Mouse (Mus musculus) ES-Bruce4 (cell line): Measurements from ENCODE around the gene Rpa1. TPM values are rescaled to one million over a fixed set of nuclear protein-coding genes. Genes with fewer than 3 reads are reported as not detected.
"Not testable (repeated sequence)": the region's sequence is repeated elsewhere in the genome, so short reads cannot be mapped to it uniquely, and the experiment has no call there.

ENCODE experiments used
- H3K27ac ChIP-seq: 2 replicates; pipeline ENCODE4 v1.5.1; 2012; ENCODE audit warnings: low read length, inconsistent platforms; ENCODE audit not compliant: insufficient read depth
- H3K27me3 ChIP-seq: 2 replicates; pipeline ENCODE4 v1.6.1; 2012; ENCODE audit warnings: mild to moderate bottlenecking, low read length, inconsistent platforms; ENCODE audit not compliant: control insufficient read depth, poor library complexity, insufficient read depth, severe bottlenecking
- H3K36me3 ChIP-seq: 2 replicates; pipeline ENCODE4 v1.6.1; 2012; ENCODE audit warnings: inconsistent platforms, mild to moderate bottlenecking, low read length, moderate library complexity; ENCODE audit not compliant: control insufficient read depth, poor library complexity, insufficient read depth, severe bottlenecking
- H3K4me1 ChIP-seq: one replicate; pipeline ENCODE4 v1.8.1; 2011; ENCODE audit warnings: low read length; ENCODE audit not compliant: control insufficient read depth, insufficient read depth
- H3K4me3 ChIP-seq: 2 replicates; pipeline ENCODE4 v1.5.1; 2011; ENCODE audit warnings: low read depth, mild to moderate bottlenecking, low read length
- H3K9ac ChIP-seq: 2 replicates; pipeline ENCODE4 v1.6.1; 2012; ENCODE audit warnings: low read depth, mild to moderate bottlenecking, inconsistent platforms; ENCODE audit not compliant: poor library complexity, severe bottlenecking
- H3K9me3 ChIP-seq: replicated peaks from 2 replicates; pipeline ENCODE4 v1.6.1; 2012; ENCODE audit warnings: mild to moderate bottlenecking, low read length, inconsistent platforms; ENCODE audit not compliant: control insufficient read depth, poor library complexity, insufficient read depth, severe bottlenecking
- CTCF ChIP-seq: IDR thresholded peaks from one replicate; pipeline ENCODE4 v1.8.1; 2011; ENCODE audit warnings: low read depth, low read length
- EP300 ChIP-seq: IDR thresholded peaks from 2 replicates; pipeline ENCODE4 v1.6.1; 2011; ENCODE audit warnings: low read depth, low read length; ENCODE audit not compliant: insufficient read depth
- POLR2A ChIP-seq: IDR thresholded peaks from one replicate; pipeline ENCODE4 v1.8.1; 2011; ENCODE audit warnings: low read length; ENCODE audit not compliant: insufficient read depth
- polyA plus RNA-seq: library from polyadenylated mRNA; stranded (reverse); fragments of >200 nt; gene quantifications from 2 replicates; pipeline ENCODE4 v1.2.4, GENCODE M21; 2011; ENCODE audit warnings: low read depth; ENCODE audit not compliant: missing spikeins, insufficient read depth, insufficient read length

The Rpa1 gene
- polyA plus RNA-seq, 1 experiment = 127 TPM

- peaks cover 41% of the 10 kb centered on the region for H3K36me3 ChIP-seq
- TF ChIP-seq POLR2A (no peak), CTCF (no peak), EP300 (no peak)
- no peaks in the 10 kb centered on the region for H3K27me3 ChIP-seq
- no peak overlapping the region for H3K9ac ChIP-seq
- H3K4me1 ChIP-seq = no peaks in the 10 kb centered on the region
- H3K4me3 ChIP-seq = no peak overlapping the region
- H3K9me3 ChIP-seq = no peaks in the 10 kb centered on the region
- no peak overlapping the region for H3K27ac ChIP-seq
Measured at GRCm38 (mm10) chr11:75300954-75301353, 47.2 kb downstream of the Rpa1 start.

- Histone ChIP-seq H3K9me3 (no peaks in the 10 kb centered on the region), H3K27ac (no peak overlapping the region), H3K4me1 (no peaks in the 10 kb centered on the region), H3K9ac (no peak overlapping the region), H3K36me3 (peaks cover 34% of the 10 kb centered on the region), H3K4me3 (no peak overlapping the region), H3K27me3 (no peaks in the 10 kb centered on the region)
- TF ChIP-seq POLR2A (no peak), CTCF (no peak), EP300 (no peak)
Measured at GRCm38 (mm10) chr11:75299786-75300185, 48.3 kb downstream of the Rpa1 start.

- TF ChIP-seq CTCF = no peak
- no peak for TF ChIP-seq EP300
- no peak for TF ChIP-seq POLR2A
- Histone ChIP-seq H3K9me3 (no peaks in the 10 kb centered on the region), H3K4me3 (no peak overlapping the region), H3K27ac (no peak overlapping the region), H3K9ac (no peak overlapping the region), H3K36me3 (peaks cover 31% of the 10 kb centered on the region), H3K27me3 (no peaks in the 10 kb centered on the region), H3K4me1 (no peaks in the 10 kb centered on the region)
Measured at GRCm38 (mm10) chr11:75298491-75298890, 49.6 kb downstream of the Rpa1 start.

- Histone ChIP-seq H3K4me3 (no peak overlapping the region), H3K27me3 (no peaks in the 10 kb centered on the region), H3K9ac (no peak overlapping the region), H3K4me1 (no peaks in the 10 kb centered on the region), H3K27ac (no peak overlapping the region), H3K9me3 (no peaks in the 10 kb centered on the region), H3K36me3 (peaks cover 24% of the 10 kb centered on the region)
- TF ChIP-seq EP300 (no peak), CTCF (no peak), POLR2A (no peak)
Measured at GRCm38 (mm10) chr11:75297631-75298030, 50.5 kb downstream of the Rpa1 start.

GRCm38 (mm10) chr11:75296406-75297005 is 51.6 kb downstream of the Rpa1 start:
- Histone ChIP-seq H3K4me3 (no peak overlapping the region), H3K4me1 (no peaks in the 10 kb centered on the region), H3K27ac (no peak overlapping the region), H3K27me3 (no peaks in the 10 kb centered on the region), H3K36me3 (peaks cover 13% of the 10 kb centered on the region), H3K9ac (no peak overlapping the region), H3K9me3 (no peaks in the 10 kb centered on the region)
- TF ChIP-seq CTCF (no peak), POLR2A (no peak), EP300 (no peak)

- H3K9ac ChIP-seq, H3K27me3 ChIP-seq, H3K36me3 ChIP-seq, H3K27ac ChIP-seq, H3K4me1 ChIP-seq, H3K9me3 ChIP-seq, H3K4me3 ChIP-seq: not testable (repeated sequence)
Measured at GRCm38 (mm10) chr11:75295534-75295933, 52.6 kb downstream of the Rpa1 start.
